Mouse (Mus musculus) lung, postnatal 0 days (tissue): ENCODE measurements around the gene Wiz. TPM values are rescaled to one million over a fixed set of nuclear protein-coding genes. Genes with fewer than 3 reads are reported as not detected.

Experiments used
- ATAC-seq: fragments of 200-750 bp; cut with Nextera tagmentation; 2 replicates; pipeline ENCODE4 v1.8.0; 2017; ENCODE audit warnings: moderate library complexity
- DNase-seq: peaks from one replicate; pipeline ENCODE4 v3.0.0-alpha.2; 2016; ENCODE audit warnings: low spot score
- H3K27ac ChIP-seq: fragments of 300-500 bp; sonication (generic); 2 replicates; pipeline ENCODE4 v1.5.1; 2014; ENCODE audit warnings: antibody characterized with exemption, mild to moderate bottlenecking, low read length, mixed read lengths
- H3K27me3 ChIP-seq: fragments of 300-500 bp; sonication (generic); replicated peaks from 2 replicates; pipeline ENCODE4 v1.6.1; 2014; ENCODE audit warnings: low read length, mixed read lengths; ENCODE audit not compliant: insufficient read depth
- H3K36me3 ChIP-seq: fragments of 300-500 bp; sonication (generic); 2 replicates; pipeline ENCODE4 v1.6.1; 2014; ENCODE audit warnings: low read length, mixed read lengths; ENCODE audit not compliant: insufficient read depth
- H3K4me1 ChIP-seq: fragments of 300-500 bp; sonication (generic); 2 replicates; pipeline ENCODE4 v1.6.1; 2014; ENCODE audit warnings: antibody characterized with exemption, low read depth, low read length, mixed read lengths; ENCODE audit not compliant: insufficient read depth
- H3K4me2 ChIP-seq: fragments of 300-500 bp; sonication (generic); replicated peaks from 2 replicates; pipeline ENCODE4 v1.6.1; 2014; ENCODE audit warnings: low read depth, mild to moderate bottlenecking, low read length, moderate library complexity, mixed read lengths
- H3K4me3 ChIP-seq: fragments of 300-500 bp; sonication (generic); 2 replicates; pipeline ENCODE4 v1.5.1; 2014; ENCODE audit warnings: low read depth, low read length
- H3K9ac ChIP-seq: fragments of 300-500 bp; sonication (generic); replicated peaks from 2 replicates; pipeline ENCODE4 v1.6.1; 2014; ENCODE audit warnings: low read depth, mild to moderate bottlenecking
- H3K9me3 ChIP-seq: fragments of 300-500 bp; sonication (generic); 2 replicates; pipeline ENCODE4 v1.6.1; 2016; ENCODE audit warnings: low read length, mixed read lengths
- CTCF ChIP-seq: IDR thresholded peaks from 2 replicates; pipeline ENCODE4 v1.5.1; 2016; ENCODE audit warnings: antibody characterized with exemption, mild to moderate bottlenecking
- EP300 ChIP-seq: IDR thresholded peaks from 2 replicates; pipeline ENCODE4 v1.6.1; 2016; ENCODE audit warnings: antibody characterized with exemption, mild to moderate bottlenecking, control low read depth
- WGBS: fragments of 180-500 bp; shearing (Covaris S2); extraction: QIAGEN DNeasy Blood & Tissue Kit; methylation state at CpG from one replicate; pipeline ENCODE4 v1.1.7; 2014; 5-methylcytosine and 5-hydroxymethylcytosine counted together
- polyA plus RNA-seq: library from polyadenylated mRNA; unstranded; fragments of >200 nt; fragmentation: Nextera tagmentation; extraction: Ambion mirVana; gene quantifications from 2 replicates; pipeline ENCODE4 v1.2.1, GENCODE M21; 2015

Gene Wiz
- polyA plus RNA-seq, 1 experiment from 2014 or later, result 12.1 TPM

DNA sequence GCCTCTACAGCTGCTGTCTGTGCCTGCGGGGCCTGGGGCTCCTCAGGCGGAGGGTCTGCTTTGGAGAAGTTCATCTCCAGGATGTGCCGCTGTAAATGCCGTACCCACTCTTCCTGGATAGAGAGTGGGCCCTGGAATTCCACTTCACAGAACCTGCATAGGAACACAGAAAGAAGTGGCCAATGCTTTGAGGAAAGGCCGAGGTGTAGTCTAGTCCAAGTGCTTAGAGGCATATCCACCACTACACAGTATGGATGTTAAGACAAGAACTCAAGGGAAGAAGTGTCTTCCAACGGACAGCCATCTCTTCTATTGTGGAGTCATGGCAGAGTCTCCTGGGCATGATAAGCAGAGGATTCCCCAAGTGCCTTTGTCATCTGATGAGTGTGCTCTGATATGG is 34.2 kb downstream of the Wiz start:
- DNase-seq, result no peak
- peaks cover 49% of the 10 kb centered on the region for H3K36me3 ChIP-seq
- WGBS, result 90% methylated on average over 6 of the region's 6 CpGs

DNA sequence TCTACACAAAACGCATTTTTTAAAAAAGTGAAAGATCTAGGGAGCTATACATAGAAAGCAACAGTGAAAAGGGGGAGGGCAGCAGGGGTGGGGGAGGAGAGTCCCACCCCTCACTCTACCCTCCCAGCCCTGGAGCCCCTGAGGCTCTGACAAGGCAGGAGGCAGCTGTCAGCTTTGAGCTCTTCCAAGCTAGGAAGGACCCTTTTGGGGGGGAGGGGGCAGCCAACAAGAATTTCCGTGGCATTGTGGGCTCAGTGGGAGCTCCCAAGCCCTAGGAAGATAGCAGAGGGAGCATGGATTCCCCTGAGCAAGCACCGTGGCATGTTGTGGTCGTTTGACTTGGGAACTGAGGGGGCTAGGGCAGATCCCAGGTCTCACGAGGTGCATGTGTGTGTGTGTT is 35.0 kb downstream of the Wiz start:
- Histone ChIP-seq H3K27ac (no peak overlapping the region), H3K4me3 (no peak overlapping the region), H3K4me2 (no peak overlapping the region), H3K27me3 (no peaks in the 10 kb centered on the region), H3K4me1 (peaks cover 3% of the 10 kb centered on the region; the same call in 1 of the 2 replicates), H3K9me3 (no peaks in the 10 kb centered on the region), H3K9ac (no peak overlapping the region), H3K36me3 (peaks cover 46% of the 10 kb centered on the region)
- ATAC-seq, result no peak
- WGBS, result 72% methylated on average over 5 of the region's 5 CpGs
- no peak for DNase-seq
- TF ChIP-seq EP300 (no peak), CTCF (no peak)

More for the DNA sequence above, 34.2 kb downstream of the Wiz start:
- ATAC-seq, result no peak
- Histone ChIP-seq H3K4me2 (no peak overlapping the region), H3K9ac (no peak overlapping the region), H3K27me3 (no peaks in the 10 kb centered on the region), H3K9me3 (no peaks in the 10 kb centered on the region), H3K27ac (no peak overlapping the region), H3K4me1 (no peaks in the 10 kb centered on the region), H3K4me3 (no peak overlapping the region)
- TF ChIP-seq EP300, result no peak

DNA sequence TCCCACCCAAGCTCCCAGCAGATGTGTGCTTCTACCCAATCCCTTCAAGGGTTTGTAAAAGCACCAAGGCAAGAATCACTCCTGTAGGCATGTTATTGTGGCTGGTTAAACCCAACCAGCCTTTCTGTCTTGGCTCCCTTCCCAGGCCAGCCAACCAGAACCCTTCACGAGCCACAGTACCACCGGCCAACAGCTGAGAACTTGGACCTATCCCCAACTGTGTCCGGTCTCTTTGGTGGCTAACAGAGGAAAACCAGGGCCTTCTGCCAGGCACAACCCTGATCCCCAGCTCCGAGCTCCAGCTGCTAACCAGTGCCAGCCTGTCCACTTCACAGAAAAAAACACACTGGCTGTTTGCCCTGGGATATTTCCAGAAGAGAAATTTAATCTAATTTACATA is 35.5 kb downstream of the Wiz start:
- 69% methylated on average over 4 of the region's 4 CpGs for WGBS
- no peaks in the 10 kb centered on the region for H3K27me3 ChIP-seq
- no peak overlapping the region for H3K9ac ChIP-seq
- H3K9me3 ChIP-seq, result no peaks in the 10 kb centered on the region
- H3K4me3 ChIP-seq, result no peak overlapping the region
- TF ChIP-seq EP300 (no peak), CTCF (no peak)
- H3K4me1 ChIP-seq, result peaks cover 4% of the 10 kb centered on the region; the same call in 1 of the 2 replicates
- ATAC-seq (no peak), DNase-seq (no peak)
- no peak overlapping the region for H3K4me2 ChIP-seq
- H3K36me3 ChIP-seq, result peaks cover 41% of the 10 kb centered on the region
- no peak overlapping the region for H3K27ac ChIP-seq

DNA sequence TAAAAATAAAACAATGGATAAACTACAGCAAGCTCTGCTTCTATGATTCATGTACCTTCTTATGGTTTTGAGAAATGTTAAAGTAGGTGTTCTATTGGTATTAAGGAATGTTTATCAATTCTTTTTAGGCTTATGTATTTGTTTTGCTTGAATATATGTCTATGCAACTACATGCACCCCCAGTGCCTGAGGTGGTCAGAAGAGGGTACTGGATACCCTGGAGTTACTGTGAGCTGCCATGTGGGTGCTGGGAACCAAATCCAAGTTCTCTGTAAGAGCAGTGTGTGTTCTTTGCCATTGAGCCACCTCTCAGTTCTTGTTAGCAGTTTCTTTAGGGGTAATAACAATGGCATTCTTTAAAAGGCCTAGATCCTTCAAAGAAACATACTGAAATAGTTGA is 37.5 kb downstream of the Wiz start:
- Histone ChIP-seq H3K9ac (no peak overlapping the region), H3K4me1 (peaks cover 4% of the 10 kb centered on the region; the same call in 1 of the 2 replicates), H3K9me3 (no peaks in the 10 kb centered on the region), H3K27me3 (no peaks in the 10 kb centered on the region), H3K27ac (no peak overlapping the region), H3K36me3 (peaks cover 25% of the 10 kb centered on the region), H3K4me2 (no peak overlapping the region), H3K4me3 (no peak overlapping the region)
- ATAC-seq (no peak), DNase-seq (no peak)
- TF ChIP-seq EP300 (no peak), CTCF (no peak)

DNA sequence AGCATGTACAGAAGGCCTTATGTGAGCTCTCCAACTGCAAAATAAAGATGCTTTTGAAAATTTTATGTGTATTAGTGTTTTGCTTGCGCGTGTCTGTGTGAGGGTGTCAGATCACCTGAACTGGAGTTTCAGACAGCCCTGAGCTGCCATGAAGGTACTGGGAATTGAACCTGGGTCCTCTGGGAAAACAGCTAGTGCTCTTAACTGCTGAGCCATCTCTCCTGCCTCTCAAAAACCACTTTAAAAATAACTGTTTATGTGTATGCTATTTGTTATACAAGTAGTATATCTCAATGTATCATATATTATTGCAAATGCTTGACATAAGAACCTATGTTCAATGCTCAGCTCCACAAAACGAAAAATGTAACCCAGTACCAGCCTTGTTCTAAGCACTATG is 38.0 kb downstream of the Wiz start:
- no peak for TF ChIP-seq EP300
- no peak for TF ChIP-seq CTCF
- whole genome bisulfite sequencing, result 60% methylated on average over 3 of the region's 3 CpGs
- H3K9ac ChIP-seq, result no peak overlapping the region
- H3K4me1 ChIP-seq, result peaks cover 4% of the 10 kb centered on the region; the same call in 1 of the 2 replicates
- no peak overlapping the region for H3K27ac ChIP-seq
- no peak overlapping the region; the same call in 1 of the 2 replicates for H3K4me2 ChIP-seq
- peak overlapping the region; percentile 92; the same call in 1 of the 2 replicates for H3K4me3 ChIP-seq
- DNase-seq (no peak), ATAC-seq (no peak)
- no peaks in the 10 kb centered on the region for H3K27me3 ChIP-seq
- peaks cover 20% of the 10 kb centered on the region for H3K36me3 ChIP-seq
- no peaks in the 10 kb centered on the region for H3K9me3 ChIP-seq

DNA sequence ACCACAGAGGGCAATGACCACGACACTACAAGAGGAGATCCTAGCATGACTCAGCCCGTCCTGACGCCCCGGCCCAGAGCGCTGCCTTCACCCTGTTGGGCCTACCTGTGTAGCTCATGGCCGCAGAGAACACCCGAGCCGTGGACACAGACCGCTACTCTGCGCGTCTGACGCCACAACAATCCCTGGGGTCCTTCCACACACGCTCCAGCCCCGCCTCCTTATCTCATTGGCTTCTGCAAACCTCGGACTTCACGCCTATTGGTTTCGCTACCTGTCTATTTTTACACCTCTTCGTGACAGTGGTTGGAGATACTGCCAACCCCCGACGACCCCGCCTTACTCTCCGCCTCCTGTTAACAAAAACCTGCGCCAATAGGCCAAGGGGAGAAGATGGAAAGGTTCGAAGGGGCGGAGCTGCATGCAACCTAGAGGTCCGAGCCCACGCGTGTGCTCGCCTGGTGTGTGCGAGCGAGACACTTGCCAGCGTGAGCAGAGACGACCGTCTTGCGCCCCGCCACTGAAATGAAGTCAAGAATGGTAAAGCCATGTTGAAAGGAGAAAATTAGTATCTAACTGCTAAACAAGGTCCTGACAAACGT is 38.8 kb downstream of the Wiz start, which contains the start of gene Akap8l:
Gene Akap8l (minus strand): TSS at position 226 of the 602 bp plus-strand sequence.
- Histone ChIP-seq H3K4me2 (peak within 1 kb of the TSS; percentile 96), H3K27ac (peak within 1 kb of the TSS; percentile 87), H3K36me3 (peaks cover 12% of the 10 kb centered on the region), H3K9me3 (no peaks in the 10 kb centered on the region), H3K4me3 (peak within 1 kb of the TSS; percentile 92), H3K4me1 (peaks cover 4% of the 10 kb centered on the region; the same call in 1 of the 2 replicates), H3K27me3 (no peaks in the 10 kb centered on the region), H3K9ac (peak within 1 kb of the TSS; percentile 86)
- ATAC-seq, result peak; percentile 99
- peak; percentile 56; the same call in 1 of the 2 replicates for TF ChIP-seq EP300
- no peak for TF ChIP-seq CTCF
- peak; percentile 99 for DNase-seq
- under 1% methylated on average over 37 of the region's 37 CpGs for WGBS
